Mouse (Mus musculus) MEL (cell line): Measurements from ENCODE around the gene Ccdc106.

ENCODE experiments used
- CTCF ChIP-seq, 3 experiments: IDR thresholded peaks in 2 of 3; conservative IDR thresholded peaks in 1 of 3; 2 replicates each; pipeline ENCODE4 v1.5.1; 2011 to 2012; ENCODE audit warnings: low read length in 3 of 3, low read depth in 2 of 3, mild to moderate bottlenecking in 2 of 3, improper control_type of control experiment in 1 of 3, inconsistent platforms in 1 of 3, mixed read lengths in 1 of 3, moderate library complexity in 1 of 3; ENCODE audit not compliant: control insufficient read depth in 1 of 3, insufficient read depth in 1 of 3, poor library complexity in 1 of 3, severe bottlenecking in 1 of 3
- EP300 ChIP-seq, 2 experiments: IDR thresholded peaks; 2 replicates each; pipeline ENCODE4 v1.6.1; 2011; ENCODE audit warnings: improper control_type of control experiment in 2 of 2, low read length in 2 of 2, low read depth in 1 of 2, mild to moderate bottlenecking in 1 of 2
- ETS1 ChIP-seq: IDR thresholded peaks from 2 replicates; pipeline ENCODE4 v1.6.1; 2012; ENCODE audit warnings: low read depth, mild to moderate bottlenecking, inconsistent platforms, low read length, improper control_type of control experiment, moderate library complexity
- GATA1 ChIP-seq: IDR thresholded peaks from 2 replicates; pipeline ENCODE4 v1.6.1; 2011; ENCODE audit warnings: low read depth, low read length, improper control_type of control experiment
- MAFK ChIP-seq: IDR thresholded peaks from 2 replicates; pipeline ENCODE4 v1.6.1; 2011; ENCODE audit warnings: low read depth, mild to moderate bottlenecking, low read length, improper control_type of control experiment, borderline replicate concordance
- MYC ChIP-seq: IDR thresholded peaks from 2 replicates; pipeline ENCODE4 v1.6.1; 2011; ENCODE audit warnings: low read depth, mild to moderate bottlenecking, low read length, improper control_type of control experiment, moderate library complexity
- NRF1 ChIP-seq: IDR thresholded peaks from 2 replicates; pipeline ENCODE4 v1.6.1; 2014; ENCODE audit warnings: low read depth, mild to moderate bottlenecking, inconsistent platforms, low read length, improper control_type of control experiment, moderate library complexity; ENCODE audit not compliant: poor library complexity, insufficient read depth, severe bottlenecking
- POLR2A ChIP-seq, 2 experiments: IDR thresholded peaks; 2 replicates each; pipeline ENCODE4 v1.6.1; 2011 to 2012; ENCODE audit warnings: low read length in 2 of 2, mild to moderate bottlenecking in 2 of 2, control low read depth in 1 of 2, improper control_type of control experiment in 1 of 2, low read depth in 1 of 2, moderate library complexity in 1 of 2; ENCODE audit not compliant: control insufficient read depth in 1 of 2, insufficient read depth in 1 of 2, poor library complexity in 1 of 2
- UBTF ChIP-seq: IDR thresholded peaks from 2 replicates; pipeline ENCODE4 v1.6.1; 2012; ENCODE audit warnings: low read depth, mild to moderate bottlenecking, inconsistent platforms, low read length, improper control_type of control experiment, moderate library complexity, borderline replicate concordance; ENCODE audit not compliant: insufficient read depth
- ZKSCAN1 ChIP-seq: IDR thresholded peaks from 2 replicates; pipeline ENCODE4 v1.6.1; 2012; ENCODE audit warnings: low read depth, mild to moderate bottlenecking, inconsistent platforms, low read length, improper control_type of control experiment, moderate library complexity
- ZNF384 ChIP-seq: IDR thresholded peaks from 2 replicates; pipeline ENCODE4 v1.6.1; 2012; ENCODE audit warnings: low read depth, mild to moderate bottlenecking, inconsistent platforms, low read length, improper control_type of control experiment

DNA sequence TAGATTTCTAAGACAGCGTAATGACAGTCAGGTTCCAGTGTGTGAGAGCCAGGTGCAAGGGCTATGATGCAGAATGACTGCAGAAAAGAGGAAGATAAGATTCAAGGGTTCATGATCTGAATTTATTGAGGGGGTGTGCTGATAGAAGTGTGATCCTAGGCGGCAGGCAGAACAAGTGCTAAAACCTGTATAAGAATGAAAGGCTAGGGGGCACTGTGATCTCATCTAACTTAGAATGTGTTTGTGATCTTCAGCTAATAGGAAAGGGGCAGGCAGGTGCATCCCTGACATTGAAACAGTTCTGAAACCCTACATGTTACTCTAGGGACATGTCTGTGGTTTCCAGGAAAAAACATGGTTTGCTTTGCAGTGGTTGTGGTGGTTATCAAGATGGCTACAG, 25.8 kb downstream of the Ccdc106 start:
- peak in 2 of 3 experiments; percentile 7 to 31; a peak in 2 of 6 replicates for TF ChIP-seq CTCF (IDR thresholded peaks at IDR 0.05 in 2 of 3, conservative IDR thresholded peaks at IDR 0.05 in 1 of 3; ENCODE audit: control insufficient read depth in 1 of 3, insufficient read depth in 1 of 3, low read depth in 2 of 3, low read length in 3 of 3, poor library complexity in 1 of 3, severe bottlenecking in 1 of 3)
- no peak for TF ChIP-seq ZNF384
- no peak for TF ChIP-seq MAFK
- TF ChIP-seq UBTF: no peak
- no peak for TF ChIP-seq ETS1
- no peak for TF ChIP-seq GATA1
- TF ChIP-seq ZKSCAN1: no peak
- TF ChIP-seq EP300 (IDR thresholded peaks at IDR 0.05; ENCODE audit: low read depth in 1 of 2, low read length in 2 of 2): no peak
- no peak for TF ChIP-seq POLR2A (IDR thresholded peaks at IDR 0.05; ENCODE audit: control insufficient read depth in 1 of 2, insufficient read depth in 1 of 2, low read depth in 1 of 2, low read length in 2 of 2, poor library complexity in 1 of 2)
- TF ChIP-seq MYC: no peak
- TF ChIP-seq NRF1: no peak
